15 mouse cellular contexts compared by ENCODE assay signal in genomic region chr2:73012636-73013035, GRCm38 (mm10). TPM values are rescaled to one million over a fixed set of nuclear protein-coding genes. Genes with fewer than 3 reads are reported as not detected.
A peak's percentile ranks its signal among the peaks of the same experiment; 100 is the strongest.
DNase-seq lines count a peak whose midpoint lies in the region; ATAC-seq and TF ChIP-seq lines count a peak whose summit lies in the region.
"Had no signal": no experiment of that assay in that cellular context is flagged by ENCODE, and none has a peak within 500 bp of the region (broad histone marks: within the 10 kb centered on the region; RNA-seq: fewer than 3 reads in every experiment).

No protein-coding gene starts in this region.

- H3K4me2 ChIP-seq in forebrain, embryonic 11.5 days (ENCODE audit: low read depth, low read length, severe bottlenecking) = no peak overlapping the region
- no peak overlapping the region for H3K4me2 ChIP-seq in forebrain, postnatal 0 days (ENCODE audit: low read depth)
- H3K4me2 ChIP-seq in lung, postnatal 0 days (replicated peaks; ENCODE audit: low read depth, low read length) = no peak overlapping the region
- H3K4me2 ChIP-seq in embryonic facial prominence, embryonic 14.5 days (ENCODE audit: low read depth, low read length) = no peak overlapping the region
- H3K4me2 ChIP-seq: heart, embryonic 13.5 days had no signal

- no peak overlapping the region for H3K4me3 ChIP-seq in forebrain, embryonic 11.5 days (ENCODE audit: low read depth, low read length)
- no peak overlapping the region for H3K4me3 ChIP-seq in forebrain, postnatal 0 days (ENCODE audit: low read depth, low read length)
- no peak overlapping the region for H3K4me3 ChIP-seq in lung, postnatal 0 days (ENCODE audit: low read depth, low read length)
- H3K4me3 ChIP-seq in embryonic facial prominence, embryonic 14.5 days (ENCODE audit: low read depth, low read length) = no peak overlapping the region
- H3K4me3 ChIP-seq: heart, embryonic 13.5 days had no signal

- peak; percentile 76 for DNase-seq in forebrain, embryonic 11.5 days (ENCODE audit: low spot score)
- DNase-seq in forebrain, postnatal 0 days = no peak
- peak; percentile 72 for DNase-seq in lung, postnatal 0 days (ENCODE audit: low spot score)
- no peak for DNase-seq in lung, postnatal 4 days
- peak; percentile 58 for DNase-seq in NIH3T3 (ENCODE audit: low read depth)
- DNase-seq in embryonic facial prominence, embryonic 14.5 days (ENCODE audit: low spot score) = peak; percentile 67
- no peak for DNase-seq in layer of hippocampus, adult 18-20 months (ENCODE audit: low spot score in 2 of 2)
- DNase-seq in ovary, postnatal 14 days (ENCODE audit: low spot score) = no peak
- DNase-seq: thymus, adult 2 months had no signal

- H3K27me3 ChIP-seq in forebrain, embryonic 11.5 days (ENCODE audit: control insufficient read depth, insufficient read depth, low read length) = no peaks in the 10 kb centered on the region
- H3K27me3 ChIP-seq in forebrain, postnatal 0 days (ENCODE audit: insufficient read depth, low read length) = no peaks in the 10 kb centered on the region
- no peaks in the 10 kb centered on the region for H3K27me3 ChIP-seq in lung, postnatal 0 days (replicated peaks; ENCODE audit: insufficient read depth, low read length)
- H3K27me3 ChIP-seq in embryonic facial prominence, embryonic 14.5 days (replicated peaks; ENCODE audit: control insufficient read depth, insufficient read depth, low read length) = no peaks in the 10 kb centered on the region
- H3K27me3 ChIP-seq: heart, embryonic 13.5 days had no signal

- H3K9ac ChIP-seq in forebrain, embryonic 11.5 days (ENCODE audit: low read length) = no peak overlapping the region
- no peak overlapping the region for H3K9ac ChIP-seq in forebrain, postnatal 0 days
- no peak overlapping the region for H3K9ac ChIP-seq in lung, postnatal 0 days (replicated peaks; ENCODE audit: low read depth)
- H3K9ac ChIP-seq in embryonic facial prominence, embryonic 14.5 days (ENCODE audit: low read depth, low read length) = no peak overlapping the region
- H3K9ac ChIP-seq: heart, embryonic 13.5 days; liver, embryonic 14.5 days had no signal

- H3K4me1 ChIP-seq in forebrain, embryonic 11.5 days (replicated peaks; ENCODE audit: control insufficient read depth, insufficient read depth, low read length) = no peaks in the 10 kb centered on the region
- no peaks in the 10 kb centered on the region for H3K4me1 ChIP-seq in forebrain, postnatal 0 days (ENCODE audit: insufficient read depth)
- no peaks in the 10 kb centered on the region for H3K4me1 ChIP-seq in lung, postnatal 0 days (ENCODE audit: insufficient read depth, low read depth, low read length)
- H3K4me1 ChIP-seq in embryonic facial prominence, embryonic 14.5 days (ENCODE audit: control insufficient read depth, insufficient read depth, low read length) = no peaks in the 10 kb centered on the region

- no peak for TF ChIP-seq EP300 in lung, postnatal 0 days (IDR thresholded peaks at IDR 0.05)

- WGBS in forebrain, embryonic 11.5 days = 75% methylated on average over 17 of the region's 20 CpGs
- 76% methylated on average over 20 of the region's 20 CpGs for WGBS in forebrain, postnatal 0 days
- 73% methylated on average over 18 of the region's 20 CpGs for WGBS in lung, postnatal 0 days
- 68% methylated on average over 18 of the region's 20 CpGs for WGBS in embryonic facial prominence, embryonic 14.5 days

- H3K27ac ChIP-seq in forebrain, embryonic 11.5 days (ENCODE audit: low read depth, low read length) = no peak overlapping the region
- H3K27ac ChIP-seq in forebrain, postnatal 0 days (ENCODE audit: low read depth, low read length) = no peak overlapping the region
- H3K27ac ChIP-seq in lung, postnatal 0 days (ENCODE audit: low read length) = no peak overlapping the region
- H3K27ac ChIP-seq in embryonic facial prominence, embryonic 14.5 days (replicated peaks; ENCODE audit: low read depth, low read length) = no peak overlapping the region
- H3K27ac ChIP-seq: heart, embryonic 13.5 days; liver, embryonic 14.5 days had no signal

- peaks cover 5% of the 10 kb centered on the region; the same call in 1 of the 2 replicates for H3K9me3 ChIP-seq in forebrain, embryonic 11.5 days (ENCODE audit: control insufficient read depth, low read length)
- no peaks in the 10 kb centered on the region for H3K9me3 ChIP-seq in forebrain, postnatal 0 days (ENCODE audit: low read length)
- H3K9me3 ChIP-seq in lung, postnatal 0 days (ENCODE audit: low read length) = peaks cover 6% of the 10 kb centered on the region; the same call in 1 of the 2 replicates
- peaks cover 17% of the 10 kb centered on the region for H3K9me3 ChIP-seq in embryonic facial prominence, embryonic 14.5 days (ENCODE audit: control insufficient read depth, low read length)

- no peak for TF ChIP-seq CTCF in forebrain, postnatal 0 days (IDR thresholded peaks at IDR 0.05; ENCODE audit: low read depth)
- TF ChIP-seq CTCF in lung, postnatal 0 days (IDR thresholded peaks at IDR 0.05) = no peak

- H3K36me3 ChIP-seq in forebrain, embryonic 11.5 days (ENCODE audit: control insufficient read depth, insufficient read depth, low read length) = no peaks in the 10 kb centered on the region
- H3K36me3 ChIP-seq in forebrain, postnatal 0 days (ENCODE audit: insufficient read depth) = no peaks in the 10 kb centered on the region
- H3K36me3 ChIP-seq in lung, postnatal 0 days (ENCODE audit: insufficient read depth, low read length) = no peaks in the 10 kb centered on the region
- H3K36me3 ChIP-seq in embryonic facial prominence, embryonic 14.5 days (ENCODE audit: control insufficient read depth, insufficient read depth, low read length) = no peaks in the 10 kb centered on the region

- ATAC-seq in forebrain, embryonic 11.5 days (replicated peaks; ENCODE audit: low FRiP score) = no peak
- no peak for ATAC-seq in forebrain, postnatal 0 days
- no peak for ATAC-seq in lung, postnatal 0 days
- ATAC-seq in embryonic facial prominence, embryonic 14.5 days (ENCODE audit: low read depth) = no peak

RNA-seq across cellular contexts. Expression of gene Gm11084, which starts 26.1 kb away (rescaled TPM):
- not detected in 2 replicates for polyA plus RNA-seq in forebrain, embryonic 11.5 days (2014; fragmentation: Nextera tagmentation; extraction: Ambion mirVana)
- total RNA-seq in forebrain, postnatal 0 days (2014; rRNA removed) = not detected in 2 replicates
- polyA plus RNA-seq in forebrain, postnatal 0 days (2015; fragmentation: Nextera tagmentation; extraction: Ambion mirVana) = not detected in 2 replicates
- polyA plus RNA-seq in lung, postnatal 0 days (2015; fragmentation: Nextera tagmentation; extraction: Ambion mirVana) = not detected in 2 replicates
- not detected in 2 replicates for polyA plus RNA-seq in embryonic facial prominence, embryonic 14.5 days (2014; fragmentation: Nextera tagmentation; extraction: Ambion mirVana)
- total RNA-seq in layer of hippocampus, adult 18-20 months (2021) = not detected
- total RNA-seq: adrenal gland, postnatal 36 days; layer of hippocampus, postnatal 25 days had no signal
- polyA plus RNA-seq: cortical plate, adult 2 months; heart, embryonic 13.5 days; intestine, embryonic 14.5 days; liver, embryonic 14.5 days; thymus, adult 2 months had no signal

RNA-seq across cellular contexts. Expression of gene Sp3, which starts 32.4 kb away (rescaled TPM):
- polyA plus RNA-seq in forebrain, embryonic 11.5 days (2014; fragmentation: Nextera tagmentation; extraction: Ambion mirVana) = 71.5 and 74.9 TPM in 2 replicates
- 82.3 and 115 TPM in 2 replicates for total RNA-seq in forebrain, postnatal 0 days (2014; rRNA removed)
- polyA plus RNA-seq in forebrain, postnatal 0 days (2015; fragmentation: Nextera tagmentation; extraction: Ambion mirVana) = 19.1 and 26.5 TPM in 2 replicates
- polyA plus RNA-seq in lung, postnatal 0 days (2015; fragmentation: Nextera tagmentation; extraction: Ambion mirVana) = 36.1 and 41.3 TPM in 2 replicates
- 68.8 and 69.2 TPM in 2 replicates for polyA plus RNA-seq in embryonic facial prominence, embryonic 14.5 days (2014; fragmentation: Nextera tagmentation; extraction: Ambion mirVana)
- total RNA-seq in layer of hippocampus, adult 18-20 months (2021) = 10 to 100 TPM; 64.6 to 65.5 TPM

Comparison
In these comparisons a context has a peak if more than half of its experiments do, and no peak if none do; other contexts are left out.
1. DNase-seq: peak in forebrain, embryonic 11.5 days (single experiment), lung, postnatal 0 days (single experiment), NIH3T3 (single experiment) and embryonic facial prominence, embryonic 14.5 days (single experiment); none in forebrain, postnatal 0 days (single experiment), lung, postnatal 4 days (0 of 2), layer of hippocampus, adult 18-20 months (0 of 2) and ovary, postnatal 14 days (single experiment).